Mouse (Mus musculus) hindbrain, embryonic 14.5 days (tissue): Measurements from ENCODE around the gene Morc4. TPM values are rescaled to one million over a fixed set of nuclear protein-coding genes. Genes with fewer than 3 reads are reported as not detected.

Experiments used
- ATAC-seq: fragments of 200-750 bp; cut with Nextera tagmentation; 2 replicates; pipeline ENCODE4 v1.8.0; 2017; ENCODE audit warnings: moderate number of reproducible peaks, mild to moderate bottlenecking, moderate TSS enrichment, moderate library complexity; ENCODE audit not compliant: low FRiP score
- DNase-seq: peaks from one replicate; pipeline ENCODE4 v3.0.0-alpha.2; 2015; ENCODE audit warnings: low spot score
- H3K27ac ChIP-seq: fragments of 300-500 bp; sonication (generic); 2 replicates; pipeline ENCODE4 v1.5.1; 2014; ENCODE audit warnings: mild to moderate bottlenecking, moderate library complexity
- H3K27me3 ChIP-seq: fragments of 300-500 bp; sonication (generic); 2 replicates; pipeline ENCODE4 v1.6.1; 2014; ENCODE audit warnings: mild to moderate bottlenecking, low read length, mixed read lengths; ENCODE audit not compliant: control insufficient read depth, insufficient read depth
- H3K36me3 ChIP-seq: fragments of 300-500 bp; sonication (generic); replicated peaks from 2 replicates; pipeline ENCODE4 v1.6.1; 2014; ENCODE audit not compliant: control insufficient read depth, insufficient read depth
- H3K4me1 ChIP-seq: fragments of 300-500 bp; sonication (generic); replicated peaks from 2 replicates; pipeline ENCODE4 v1.6.1; 2014; ENCODE audit warnings: antibody characterized with exemption, low read length, mixed read lengths; ENCODE audit not compliant: control insufficient read depth, insufficient read depth
- H3K4me2 ChIP-seq: fragments of 300-500 bp; sonication (generic); replicated peaks from 2 replicates; pipeline ENCODE4 v1.6.1; 2014; ENCODE audit warnings: mild to moderate bottlenecking, moderate library complexity
- H3K4me3 ChIP-seq: fragments of 300-500 bp; sonication (generic); replicated peaks from 2 replicates; pipeline ENCODE4 v1.5.1; 2014; ENCODE audit warnings: mild to moderate bottlenecking, low read length
- H3K9ac ChIP-seq: fragments of 300-500 bp; sonication (generic); 2 replicates; pipeline ENCODE4 v1.6.1; 2014
- H3K9me3 ChIP-seq: fragments of 300-500 bp; sonication (generic); 2 replicates; pipeline ENCODE4 v1.6.1; 2016; ENCODE audit warnings: low read length; ENCODE audit not compliant: control insufficient read depth
- WGBS: fragments of 180-500 bp; shearing (Covaris S2); extraction: QIAGEN DNeasy Blood & Tissue Kit; methylation state at CpG from one replicate; pipeline ENCODE4 v1.1.7; 2014; 5-methylcytosine and 5-hydroxymethylcytosine counted together
- polyA plus RNA-seq: library from polyadenylated mRNA; unstranded; fragments of >200 nt; fragmentation: Nextera tagmentation; extraction: Ambion mirVana; gene quantifications from 2 replicates; pipeline ENCODE4 v1.2.1, GENCODE M21; 2014

Gene Morc4
- polyA plus RNA-seq, 1 experiment from 2014 or later, result 6.5 TPM

DNA sequence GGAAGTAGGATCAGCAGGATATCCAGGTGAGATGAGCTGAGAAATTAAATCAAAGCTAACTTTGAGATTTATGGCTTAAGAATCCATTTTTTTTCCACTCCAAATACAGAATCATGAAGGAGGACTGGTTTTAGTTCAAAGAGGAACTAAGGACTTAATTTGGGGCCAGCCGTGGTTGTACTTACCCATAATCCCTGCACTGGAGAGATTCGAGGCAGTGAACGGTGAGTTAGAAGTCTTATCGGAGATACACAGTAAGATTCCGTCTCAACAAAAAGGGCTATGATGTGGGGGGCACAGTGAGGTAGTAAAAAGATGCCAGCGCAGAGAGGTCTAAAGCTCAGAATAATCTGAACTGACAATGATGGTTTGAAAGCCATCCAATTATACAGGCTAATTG is 75.4 kb downstream of the Morc4 start:
- no peak for DNase-seq
- H3K9me3 ChIP-seq, result no peaks in the 10 kb centered on the region
- H3K4me1 ChIP-seq, result no peaks in the 10 kb centered on the region
- H3K9ac ChIP-seq, result no peak overlapping the region
- no peak overlapping the region for H3K4me3 ChIP-seq
- no peaks in the 10 kb centered on the region; the same call in 1 of the 2 replicates for H3K27me3 ChIP-seq
- ATAC-seq, result no peak
- H3K36me3 ChIP-seq, result no peaks in the 10 kb centered on the region
- 76% methylated on average over 6 of the region's 6 CpGs for whole genome bisulfite sequencing
- H3K27ac ChIP-seq, result no peak overlapping the region
- no peak overlapping the region for H3K4me2 ChIP-seq

DNA sequence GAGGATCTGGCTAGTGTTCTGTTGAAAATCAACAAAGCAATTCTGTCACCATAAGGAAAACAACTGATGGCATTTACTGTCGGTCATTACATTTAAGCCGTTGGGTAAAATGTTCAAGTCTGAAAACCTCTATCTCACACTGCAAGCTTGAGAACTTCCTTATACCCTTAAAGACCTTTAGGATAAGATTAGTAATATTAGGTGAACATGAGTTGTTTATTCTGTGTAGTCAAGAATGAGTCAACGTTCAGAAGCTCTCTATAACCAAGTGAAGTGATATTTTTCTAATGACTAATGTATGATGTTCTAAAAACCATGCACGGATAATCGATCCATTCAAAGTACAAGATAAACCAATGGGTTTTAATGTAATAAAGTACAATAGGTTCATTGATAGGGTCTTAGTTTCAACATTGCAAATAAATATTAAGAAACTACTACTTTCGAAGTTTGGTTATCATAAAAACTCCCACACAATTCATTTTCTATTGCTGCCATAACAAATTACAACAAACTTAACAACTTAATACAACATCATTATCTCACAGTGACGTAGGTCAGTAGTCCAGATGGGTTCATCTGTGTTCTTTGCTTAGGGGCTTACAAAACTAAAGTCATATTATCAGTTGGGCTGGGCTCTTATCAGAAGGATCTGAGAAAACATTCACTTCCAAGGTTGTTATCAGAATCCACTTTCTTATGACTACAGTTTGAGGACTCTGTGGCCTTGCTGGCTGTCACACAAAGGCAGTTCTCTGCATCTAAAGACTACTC is 77.2 kb downstream of the Morc4 start:
- no peak overlapping the region for H3K4me3 ChIP-seq
- ATAC-seq (no peak), DNase-seq (no peak)
- H3K9me3 ChIP-seq, result no peaks in the 10 kb centered on the region
- no peak overlapping the region for H3K9ac ChIP-seq
- H3K36me3 ChIP-seq, result no peaks in the 10 kb centered on the region
- 90% methylated on average over 7 of the region's 7 CpGs for WGBS
- no peaks in the 10 kb centered on the region for H3K4me1 ChIP-seq
- H3K27ac ChIP-seq, result no peak overlapping the region
- H3K4me2 ChIP-seq, result no peak overlapping the region
- no peaks in the 10 kb centered on the region; the same call in 1 of the 2 replicates for H3K27me3 ChIP-seq

DNA sequence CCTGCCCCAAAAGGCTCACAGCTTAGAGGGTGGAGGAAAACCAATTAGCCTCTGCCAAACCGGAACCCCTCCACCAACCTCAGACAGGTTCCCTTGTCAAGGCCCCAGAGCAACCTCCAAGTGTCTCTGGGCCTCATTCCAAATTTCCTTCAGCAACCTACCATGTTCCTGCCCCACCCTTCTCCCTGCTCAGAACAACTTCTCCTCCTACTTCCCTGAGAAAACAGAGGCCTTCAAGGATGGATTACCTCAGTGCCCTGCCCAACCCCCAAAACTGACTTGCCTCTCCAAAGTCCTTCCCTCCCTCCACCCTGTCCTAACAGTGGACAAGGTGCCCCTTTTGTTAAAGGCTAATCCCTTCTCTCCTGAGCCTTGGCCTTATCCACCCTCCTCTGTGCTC is 85.7 kb downstream of the Morc4 start:
- peaks cover 18% of the 10 kb centered on the region for H3K27me3 ChIP-seq
- no peak overlapping the region for H3K4me2 ChIP-seq
- H3K27ac ChIP-seq, result no peak overlapping the region
- H3K9me3 ChIP-seq, result no peaks in the 10 kb centered on the region
- no peak overlapping the region for H3K9ac ChIP-seq
- H3K4me1 ChIP-seq, result no peaks in the 10 kb centered on the region
- ATAC-seq, result no peak
- DNase-seq, result no peak
- no peaks in the 10 kb centered on the region for H3K36me3 ChIP-seq
- no peak overlapping the region for H3K4me3 ChIP-seq
- WGBS, result 54% methylated on average over 1 of the region's 1 CpGs

DNA sequence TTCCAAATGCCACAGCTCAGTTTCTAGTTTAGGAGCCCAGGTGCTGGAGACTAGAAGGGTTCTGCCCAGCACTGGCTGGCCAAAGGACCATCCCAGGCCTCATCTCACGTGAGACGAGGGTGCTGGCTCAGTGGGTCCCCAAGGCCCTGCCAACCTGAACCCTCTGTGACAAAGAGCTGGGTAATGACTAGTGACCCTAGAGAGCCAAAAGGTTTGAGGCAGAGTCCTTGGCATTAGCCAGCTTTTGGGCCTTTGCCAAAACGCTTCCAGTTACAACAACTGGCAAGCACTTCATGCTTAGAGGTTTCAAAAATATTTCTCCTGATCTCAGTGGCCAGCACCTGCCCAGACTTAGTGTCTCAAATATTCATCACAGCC is 88.4 kb downstream of the Morc4 start:
- ATAC-seq, result no peak
- no peak overlapping the region for H3K9ac ChIP-seq
- H3K27ac ChIP-seq, result no peak overlapping the region
- H3K27me3 ChIP-seq, result peaks cover 18% of the 10 kb centered on the region
- no peak overlapping the region for H3K4me3 ChIP-seq
- no peak overlapping the region for H3K4me2 ChIP-seq
- 39% methylated on average over 3 of the region's 3 CpGs for WGBS
- H3K36me3 ChIP-seq, result no peaks in the 10 kb centered on the region
- no peaks in the 10 kb centered on the region for H3K9me3 ChIP-seq
- no peak for DNase-seq
- H3K4me1 ChIP-seq, result no peaks in the 10 kb centered on the region

DNA sequence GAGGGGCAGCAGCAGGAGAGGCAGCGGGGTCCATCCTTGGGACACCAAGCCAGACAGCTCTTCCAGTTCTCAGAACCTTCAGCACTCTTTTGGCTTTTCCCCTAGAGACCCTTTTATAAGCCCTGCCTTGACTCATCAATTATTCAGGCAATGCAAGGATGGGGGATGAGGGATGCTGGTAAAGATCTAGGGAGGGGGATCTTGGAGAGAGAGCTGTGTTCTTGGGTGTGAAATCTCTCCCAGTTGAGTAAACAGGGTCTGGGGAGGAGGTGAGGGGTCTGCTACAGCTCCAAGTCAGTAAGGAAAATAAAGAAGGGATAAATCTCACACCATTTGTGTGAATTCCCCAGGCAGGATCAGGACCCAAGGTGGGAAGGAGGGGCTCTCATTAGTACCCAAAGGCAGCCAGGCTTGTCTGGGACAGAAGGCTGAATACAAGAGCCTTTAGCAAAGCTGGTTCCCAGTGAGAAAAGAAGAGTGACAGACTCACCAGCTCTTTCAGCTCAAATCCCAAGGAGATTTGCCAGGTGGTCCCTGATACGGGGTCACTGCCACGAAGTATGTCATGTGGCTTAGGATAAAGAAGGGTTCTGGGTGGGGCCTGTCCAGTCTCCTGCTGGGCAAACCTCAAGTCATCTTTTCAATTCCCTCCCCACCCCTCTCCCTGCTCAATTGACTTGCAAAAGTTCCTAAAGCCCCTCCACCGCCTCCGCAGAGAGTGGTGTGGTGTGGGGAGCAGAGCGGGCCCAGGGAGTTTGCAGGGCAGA is 89.0 kb downstream of the Morc4 start, which contains the start of gene Ripply1:
Ripply1 (minus strand) TSS at position 76 of the 767 bp plus-strand sequence.
- DNase-seq (no peak), ATAC-seq (no peak)
- 26% methylated on average over 6 of the region's 6 CpGs for WGBS

DNA sequence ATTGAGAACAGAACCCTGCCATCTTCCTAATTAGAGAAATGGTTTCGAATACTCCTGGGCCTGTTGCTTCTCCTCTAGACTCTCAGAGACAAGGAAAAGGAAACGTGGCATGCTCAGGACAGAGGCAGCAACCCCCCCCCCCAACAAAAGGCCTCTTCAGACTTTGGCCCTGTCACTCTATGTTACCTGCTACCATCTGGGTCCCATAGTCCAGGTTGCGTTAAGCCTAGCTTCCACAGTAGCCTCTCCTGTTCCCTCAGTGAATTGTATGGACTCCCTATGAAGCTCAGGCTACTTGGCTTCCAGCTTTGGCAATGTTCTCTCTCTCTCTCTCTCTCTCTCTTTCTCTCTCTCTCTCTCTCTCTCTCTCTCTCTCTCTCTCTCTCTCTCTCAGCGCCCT is 89.9 kb downstream of the Morc4 start:
- ATAC-seq, result no peak
- 83% methylated on average over 4 of the region's 4 CpGs for WGBS

More for the DNA sequence above, 89.0 kb downstream of the Morc4 start, which contains the start of gene Ripply1:
- Histone ChIP-seq H3K27me3 (peaks cover 18% of the 10 kb centered on the region), H3K9me3 (no peaks in the 10 kb centered on the region), H3K36me3 (no peaks in the 10 kb centered on the region), H3K27ac (no peak within 1 kb of the TSS), H3K9ac (no peak within 1 kb of the TSS), H3K4me2 (no peak within 1 kb of the TSS), H3K4me3 (no peak within 1 kb of the TSS), H3K4me1 (no peaks in the 10 kb centered on the region)

DNA sequence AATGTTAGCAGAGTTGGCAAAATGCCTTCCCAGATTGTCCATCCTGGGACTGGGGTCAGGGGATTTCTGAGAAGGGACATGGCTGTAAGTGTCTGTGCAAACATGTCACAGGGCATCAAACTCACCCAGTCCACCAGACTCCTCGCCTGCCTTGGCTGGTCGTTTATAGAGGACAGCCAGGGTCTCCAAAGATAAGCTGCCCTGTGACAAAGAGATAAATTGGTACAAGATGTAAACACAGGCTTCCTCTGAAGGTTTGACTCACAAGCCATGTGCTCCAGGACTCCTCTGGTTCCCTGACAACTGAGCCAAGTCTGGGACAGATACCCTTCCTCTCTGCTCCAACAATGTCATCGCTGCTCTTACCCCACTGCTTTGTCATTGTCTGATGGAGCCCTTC is 90.5 kb downstream of the Morc4 start:
- Histone ChIP-seq H3K9me3 (no peaks in the 10 kb centered on the region), H3K4me1 (no peaks in the 10 kb centered on the region), H3K4me3 (no peak overlapping the region), H3K36me3 (no peaks in the 10 kb centered on the region), H3K4me2 (no peak overlapping the region), H3K27me3 (peaks cover 14% of the 10 kb centered on the region), H3K27ac (no peak overlapping the region), H3K9ac (no peak overlapping the region)
- no peak for ATAC-seq
- WGBS, result 66% methylated on average over 3 of the region's 3 CpGs
- no peak for DNase-seq

More for the DNA sequence above, 89.9 kb downstream of the Morc4 start:
- Histone ChIP-seq H3K4me1 (no peaks in the 10 kb centered on the region), H3K9ac (no peak overlapping the region), H3K27ac (no peak overlapping the region), H3K4me3 (no peak overlapping the region), H3K27me3 (peaks cover 17% of the 10 kb centered on the region), H3K4me2 (no peak overlapping the region), H3K9me3 (no peaks in the 10 kb centered on the region), H3K36me3 (no peaks in the 10 kb centered on the region)
- no peak for DNase-seq

DNA sequence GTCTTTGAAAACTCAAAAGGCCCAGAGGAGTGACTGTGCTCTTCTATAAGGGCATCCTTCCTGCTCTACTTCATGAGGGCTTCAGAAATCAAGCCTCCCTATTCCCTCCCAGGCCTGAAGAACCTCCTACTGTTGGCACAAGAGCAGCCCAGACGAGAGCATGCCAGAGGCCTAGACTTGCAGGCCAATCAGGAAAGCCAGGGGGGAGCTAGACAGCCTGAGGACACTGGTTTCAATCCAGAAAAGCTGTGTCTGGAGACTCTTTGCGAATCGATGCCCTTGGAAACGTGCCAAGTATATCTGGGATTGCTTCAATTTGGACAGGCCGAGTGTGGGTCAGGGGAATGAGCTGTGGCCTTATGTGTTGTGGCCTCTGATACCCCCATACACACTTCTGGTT is 92.1 kb downstream of the Morc4 start:
- no peak for DNase-seq
- 76% methylated on average over 5 of the region's 5 CpGs for WGBS
- no peaks in the 10 kb centered on the region for H3K36me3 ChIP-seq
- H3K9ac ChIP-seq, result no peak overlapping the region
- H3K9me3 ChIP-seq, result no peaks in the 10 kb centered on the region
- H3K4me1 ChIP-seq, result no peaks in the 10 kb centered on the region
- H3K27ac ChIP-seq, result no peak overlapping the region
- H3K4me2 ChIP-seq, result no peak overlapping the region
- ATAC-seq, result no peak
- H3K4me3 ChIP-seq, result no peak overlapping the region
- no peaks in the 10 kb centered on the region for H3K27me3 ChIP-seq

DNA sequence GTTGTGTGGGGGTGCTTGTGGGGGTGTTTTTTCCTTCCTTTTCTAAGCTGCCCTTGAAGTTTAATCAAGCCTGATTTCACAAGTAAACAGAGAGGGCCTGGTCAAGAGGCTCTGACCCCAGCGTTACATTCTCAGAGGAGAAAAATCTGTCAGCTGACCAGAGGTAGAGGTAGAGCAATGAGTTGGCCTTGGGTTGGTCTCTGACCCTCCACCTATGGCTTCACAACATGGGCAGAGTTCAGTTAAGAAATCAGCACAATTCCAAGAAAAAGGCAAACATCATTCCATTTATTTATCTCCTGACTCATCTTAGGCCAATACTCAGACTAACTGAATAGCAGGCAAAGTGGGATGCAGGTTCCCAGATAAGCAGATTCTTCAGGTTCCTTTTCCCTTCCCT is 92.6 kb downstream of the Morc4 start:
- Histone ChIP-seq H3K27me3 (no peaks in the 10 kb centered on the region), H3K4me2 (no peak overlapping the region), H3K4me3 (no peak overlapping the region), H3K27ac (no peak overlapping the region), H3K4me1 (no peaks in the 10 kb centered on the region), H3K36me3 (no peaks in the 10 kb centered on the region), H3K9me3 (no peaks in the 10 kb centered on the region), H3K9ac (no peak overlapping the region)
- ATAC-seq (no peak), DNase-seq (no peak)
- WGBS, result 68% methylated on average over 1 of the region's 1 CpGs
